Mouse (Mus musculus) mature B cell (primary cell): ENCODE measurements around the gene Sept6.
"Not testable (repeated sequence)": the region's sequence is repeated elsewhere in the genome, so short reads cannot be mapped to it uniquely, and the experiment has no call there.

Experiments
- in situ Hi-C: fragments of 300-500 bp; cut with MboI; formaldehyde crosslinking; loops from 2 replicates; pipeline ENCODE4 v1.14.3; 2019

Sept6 gene

DNA sequence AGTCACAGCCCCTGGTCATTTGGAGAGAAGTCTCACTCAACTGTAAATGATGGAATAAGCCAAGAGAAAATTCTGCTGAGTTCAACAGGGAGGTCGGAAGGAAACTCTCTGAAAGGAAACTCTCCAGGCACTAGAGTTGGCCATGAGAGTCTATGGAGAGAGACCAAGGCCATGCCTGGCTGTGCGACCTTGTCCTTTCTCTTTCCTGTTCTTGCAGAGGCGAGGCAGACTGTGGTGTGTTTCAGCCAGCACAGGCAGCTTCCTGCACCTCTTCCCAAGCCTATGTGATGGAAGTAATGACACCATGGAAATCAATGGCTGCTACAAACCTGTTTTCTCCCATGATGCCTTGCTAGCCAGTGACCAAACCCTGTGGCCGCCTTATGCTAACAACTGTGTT lies 20.4 kb downstream of the Sept6 start:
- in situ Hi-C loops: no loop called here

DNA sequence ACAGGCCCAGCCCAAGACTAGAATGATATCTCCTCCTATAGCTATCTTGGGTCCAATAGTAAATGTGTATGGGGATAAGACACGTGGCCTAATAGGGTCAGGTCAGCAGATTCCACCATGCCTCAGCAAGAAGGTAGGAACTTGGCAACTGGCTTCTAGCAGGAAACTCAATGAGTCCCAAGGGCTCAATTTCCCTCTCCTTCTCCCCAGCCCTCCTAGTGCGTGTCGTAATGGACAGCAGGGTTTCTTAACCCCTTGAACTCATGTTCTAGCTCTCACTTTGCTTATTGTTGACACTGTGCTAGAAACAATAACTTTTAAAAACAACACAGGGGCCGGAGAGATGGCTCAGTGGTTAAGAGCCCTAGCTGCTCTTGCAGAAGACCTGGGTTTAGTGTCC lies 22.1 kb downstream of the Sept6 start:
- in situ Hi-C loops: no loop called here

DNA sequence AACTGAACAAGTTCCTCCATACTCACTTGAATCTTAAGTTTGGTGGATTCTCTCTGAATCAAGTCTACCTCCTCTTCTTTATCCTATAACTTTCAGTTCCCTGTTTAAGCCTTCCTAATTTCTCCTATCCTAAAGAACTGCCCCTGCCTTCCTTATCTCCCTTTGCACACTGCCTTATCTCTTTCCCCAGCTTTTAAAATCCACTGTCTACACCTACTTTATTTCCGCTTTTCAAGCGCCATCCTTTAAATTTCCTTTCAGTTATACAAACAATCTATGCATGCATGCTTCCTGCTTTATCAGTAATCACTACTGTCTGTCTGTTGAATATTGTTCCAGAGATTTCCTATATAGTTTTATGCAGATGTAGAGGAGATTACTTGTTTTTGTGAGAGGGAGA lies 34.9 kb downstream of the Sept6 start:
- in situ Hi-C loops: no loop called here

DNA sequence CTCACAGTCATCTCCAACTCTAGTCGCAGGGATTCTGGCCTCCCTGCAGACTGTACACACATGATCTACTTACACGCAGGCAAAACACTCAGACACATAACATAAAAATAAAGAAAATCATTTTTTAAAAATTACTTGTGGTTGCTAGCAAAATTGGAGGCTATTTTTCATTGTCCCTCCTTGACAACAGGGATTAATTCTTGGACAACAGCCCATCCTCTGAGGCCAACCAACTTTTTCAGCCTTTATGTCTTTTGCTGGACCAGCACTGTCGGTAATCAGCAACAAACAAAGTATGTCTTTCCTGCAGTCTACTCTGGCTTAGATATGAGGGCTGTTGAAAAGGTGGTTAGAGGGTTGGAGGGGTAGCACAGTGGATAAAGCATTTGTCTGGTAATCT lies 50.5 kb downstream of the Sept6 start:
- in situ Hi-C loops: no loop called here

DNA sequence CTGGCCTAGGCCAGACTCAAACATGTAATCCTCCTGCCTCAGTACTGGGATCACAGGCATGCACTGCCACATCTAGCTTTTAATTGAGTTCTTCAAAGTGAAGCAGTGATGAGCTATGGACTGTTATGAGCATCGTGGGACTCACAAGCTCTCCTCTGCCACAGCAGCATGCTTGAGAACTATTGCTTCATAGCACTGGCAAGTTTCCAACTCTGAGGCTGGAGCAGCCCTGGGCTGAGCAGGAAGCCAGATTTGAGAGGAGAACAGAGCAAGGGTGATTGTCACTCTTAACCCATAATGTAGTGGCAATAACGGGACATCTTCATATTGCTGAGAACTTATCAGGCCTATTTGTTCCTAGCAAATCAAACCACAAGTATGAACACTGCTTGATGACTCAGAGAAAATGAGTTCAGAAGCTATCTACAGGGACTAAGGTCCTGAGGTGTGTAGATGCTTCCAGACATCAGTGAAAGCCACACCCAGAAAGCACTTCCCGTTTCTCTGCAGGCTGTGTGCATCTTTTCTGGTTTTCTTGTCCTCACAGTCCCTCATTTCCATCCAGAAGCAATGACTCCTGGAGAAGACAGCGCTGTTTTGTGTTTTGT lies 51.7 kb downstream of the Sept6 start:
- in situ Hi-C loops: no loop called here

DNA sequence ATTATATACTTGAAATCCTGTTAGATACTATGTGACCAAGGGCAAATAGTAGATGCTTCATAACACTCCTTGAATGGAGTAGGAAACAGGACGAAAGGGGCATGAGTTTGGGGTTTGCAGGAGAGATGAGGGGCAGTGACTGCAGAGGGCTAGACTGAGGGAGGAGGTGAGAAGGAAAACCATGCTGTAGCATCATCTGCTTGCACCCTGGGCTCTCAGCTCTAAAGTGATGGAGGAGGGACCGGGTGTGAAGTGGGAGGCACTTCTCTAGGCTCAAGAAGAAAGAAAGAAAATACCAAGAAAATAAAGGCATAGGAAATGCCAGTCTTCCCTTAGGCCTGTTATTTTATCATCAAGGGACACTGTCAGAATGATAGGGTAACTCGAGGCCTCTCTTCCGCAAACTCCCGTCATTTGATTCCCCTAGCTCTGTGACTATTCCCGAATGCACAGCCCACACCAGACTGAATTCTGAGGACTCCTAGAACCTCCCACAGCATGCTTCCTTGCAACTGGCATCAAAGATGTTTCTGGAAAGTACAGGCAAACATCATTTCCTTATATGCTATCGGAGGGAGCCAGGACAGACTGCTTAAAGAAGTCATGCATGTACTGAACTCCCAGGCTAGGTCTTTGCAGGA lies 56.1 kb downstream of the Sept6 start:
- in situ Hi-C loops: no loop called here

DNA sequence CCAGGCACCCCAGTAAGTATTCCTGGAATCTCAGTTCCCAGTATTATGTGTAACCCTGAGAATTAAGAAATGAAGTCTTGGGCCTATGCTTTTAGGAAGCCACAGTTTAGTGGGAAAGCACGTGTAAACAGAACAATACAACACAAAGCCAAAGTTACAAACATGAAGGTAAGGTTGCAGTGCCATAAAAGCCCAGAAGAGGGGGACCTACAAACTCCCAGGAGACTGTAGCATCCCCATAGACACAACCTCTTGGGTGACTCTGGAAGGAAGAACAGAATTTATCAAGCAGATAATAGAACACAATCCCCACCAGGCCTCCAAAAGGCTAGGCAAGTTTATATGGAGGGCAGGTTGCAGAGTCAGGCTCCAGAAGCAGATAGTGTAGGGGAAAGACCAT lies 61.0 kb downstream of the Sept6 start:
- in situ Hi-C loops: no loop called here

DNA sequence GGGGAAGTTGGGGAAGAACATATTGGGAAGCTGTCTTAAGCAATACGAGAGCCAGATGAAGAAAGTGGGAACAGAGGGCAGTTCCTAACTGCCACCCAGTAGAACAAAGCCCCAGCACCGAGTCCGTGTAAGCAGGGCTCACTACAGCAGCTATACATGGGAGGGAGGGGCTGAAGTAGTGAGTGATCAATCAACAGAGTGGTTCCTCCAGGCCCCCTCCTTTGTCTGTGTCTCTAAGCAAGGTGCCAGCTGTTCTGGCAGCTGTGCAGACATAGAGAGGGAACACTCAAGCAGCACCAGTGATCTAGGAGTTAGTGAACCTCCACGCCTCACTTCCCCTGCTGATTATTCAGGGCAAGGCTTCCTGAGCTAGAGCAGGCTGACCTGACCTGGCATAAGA lies 61.9 kb downstream of the Sept6 start:
- in situ Hi-C loops: no loop called here

DNA sequence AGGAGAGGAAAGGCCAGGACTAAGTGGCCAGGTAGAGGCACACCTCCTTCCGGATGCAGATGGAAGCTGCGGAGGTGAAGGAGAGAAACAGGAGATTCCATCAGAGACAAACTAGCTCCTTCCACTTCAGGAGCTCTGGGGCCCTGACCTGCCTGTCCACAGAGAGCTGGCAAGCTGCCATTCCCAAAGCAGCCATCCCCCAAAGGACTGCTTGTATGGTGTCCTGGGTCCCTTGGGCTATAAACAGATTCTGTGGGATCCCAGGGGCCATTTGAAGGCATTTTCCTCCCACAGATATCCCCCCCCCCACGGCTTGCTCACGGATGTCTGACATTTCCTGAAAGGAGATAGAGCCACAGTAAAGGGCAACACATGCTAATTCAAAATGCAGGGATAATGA lies 62.8 kb downstream of the Sept6 start:
- in situ Hi-C loops: no loop called here

DNA sequence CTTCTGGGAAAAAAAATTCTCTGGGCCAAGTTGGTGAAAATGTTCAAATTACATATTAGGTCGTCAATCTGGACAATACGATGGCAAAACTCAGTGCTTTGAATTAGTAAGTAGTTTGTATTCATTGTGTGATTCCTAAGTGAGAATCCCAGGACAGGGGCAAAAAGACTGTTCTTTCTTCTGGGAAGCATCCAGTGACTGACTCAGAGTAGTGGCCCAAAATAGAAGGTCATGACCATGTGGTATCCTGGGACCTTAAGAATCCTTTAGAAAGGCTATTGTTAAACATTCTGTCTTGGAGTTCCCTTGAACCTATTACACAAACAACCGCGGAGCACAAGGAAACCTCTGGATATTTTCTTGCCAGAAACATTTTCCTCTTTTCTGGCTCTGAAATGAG lies 70.2 kb downstream of the Sept6 start:
- in situ Hi-C loops: no loop called here

DNA sequence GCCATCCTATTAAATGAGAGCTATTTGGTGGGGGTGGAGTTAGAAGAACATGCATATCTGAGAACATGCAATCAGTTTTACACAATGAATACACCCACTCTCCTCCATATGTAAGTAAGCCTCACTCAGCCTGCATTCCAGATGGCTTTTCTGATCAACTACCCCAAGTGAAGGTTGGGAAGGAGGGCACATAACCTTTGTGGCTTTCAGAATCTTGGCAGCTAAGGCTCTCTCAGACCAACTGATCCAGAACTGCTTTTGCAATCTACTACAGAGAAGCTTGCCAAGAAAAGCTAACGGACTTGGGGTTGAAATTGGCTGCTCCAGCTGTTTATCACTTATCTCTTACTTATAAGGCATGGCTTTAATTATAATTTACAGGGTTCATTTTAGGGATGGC lies 73.8 kb downstream of the Sept6 start:
- in situ Hi-C loops: no loop called here

DNA sequence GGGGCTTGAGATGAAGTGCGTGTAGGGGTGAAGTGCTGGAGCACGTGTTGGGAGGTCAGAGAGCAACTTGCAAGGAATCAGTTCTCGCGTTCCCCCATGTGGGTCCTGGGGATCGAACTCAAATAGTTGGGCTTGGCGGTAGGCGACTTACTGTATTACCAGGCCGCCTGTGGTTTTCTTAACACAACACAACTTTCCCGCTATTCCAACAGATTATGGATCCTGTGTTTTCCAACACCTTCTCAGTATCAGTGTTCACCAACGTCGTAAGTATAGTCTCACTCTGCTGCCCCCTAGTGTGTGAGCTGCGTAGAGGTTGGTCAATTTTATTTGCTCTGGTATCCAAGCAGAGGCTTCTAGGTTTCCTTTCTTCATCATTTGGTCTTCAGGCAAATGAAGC lies 80.3 kb downstream of the Sept6 start:
- in situ Hi-C loops: no loop called here

DNA sequence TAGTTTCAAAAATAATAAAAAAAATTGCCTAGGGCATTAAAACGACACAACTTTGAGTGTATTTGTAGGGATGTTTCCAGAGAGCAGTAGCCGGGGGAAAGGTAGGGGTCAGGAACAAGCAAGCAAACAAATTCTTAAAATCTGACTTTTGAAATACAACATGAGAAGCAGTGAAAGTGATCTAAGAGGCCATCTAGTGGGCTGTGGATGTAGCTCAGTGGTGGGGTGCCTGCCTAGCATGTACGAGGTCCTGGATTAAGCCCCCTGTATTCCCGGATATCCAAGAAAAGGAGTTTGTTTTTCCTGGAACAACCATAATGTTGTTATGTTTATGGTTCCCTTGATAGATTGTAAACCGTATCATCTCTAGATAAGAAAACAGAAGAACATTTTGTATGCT lies 85.1 kb downstream of the Sept6 start:
- in situ Hi-C loops: loop anchor here (10.0 kb wide), 1 partner anchor 72 kb away; no protein-coding TSS in a partner anchor

DNA sequence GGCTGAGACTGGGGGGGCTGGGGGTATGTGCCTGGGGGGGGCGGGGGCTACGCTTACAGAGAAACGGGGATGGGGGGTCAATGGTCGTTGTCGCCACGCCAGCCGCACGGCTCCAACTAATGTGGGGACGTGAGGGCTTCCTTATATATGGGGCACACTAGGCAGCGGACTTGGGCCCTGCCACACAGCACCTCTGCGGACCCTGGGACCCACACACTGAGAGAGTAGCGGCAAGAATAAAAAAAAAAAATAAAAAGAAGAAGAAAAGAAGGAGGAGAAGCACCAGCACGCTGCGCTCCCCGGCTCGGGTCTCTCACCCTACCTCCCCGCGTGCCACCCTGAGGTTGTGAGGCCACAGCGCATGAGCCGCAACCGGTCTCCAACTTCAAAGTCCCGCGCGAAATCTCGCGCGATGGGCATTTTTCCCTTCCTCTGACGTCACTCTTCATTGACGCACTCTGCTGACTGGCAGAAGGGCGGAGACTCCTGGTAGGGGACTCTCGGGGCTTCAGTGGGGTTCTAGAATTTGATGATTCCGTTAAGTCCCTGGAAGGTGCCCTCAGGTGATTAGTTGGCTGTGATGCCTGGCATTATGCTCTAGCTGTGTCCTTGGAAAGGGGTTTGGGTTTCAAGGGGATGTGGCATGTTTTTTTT lies 88.4 kb downstream of the Sept6 start:
- in situ Hi-C loops: loop anchor here (10.0 kb wide), 1 partner anchor 68 kb away; no protein-coding TSS in a partner anchor

DNA sequence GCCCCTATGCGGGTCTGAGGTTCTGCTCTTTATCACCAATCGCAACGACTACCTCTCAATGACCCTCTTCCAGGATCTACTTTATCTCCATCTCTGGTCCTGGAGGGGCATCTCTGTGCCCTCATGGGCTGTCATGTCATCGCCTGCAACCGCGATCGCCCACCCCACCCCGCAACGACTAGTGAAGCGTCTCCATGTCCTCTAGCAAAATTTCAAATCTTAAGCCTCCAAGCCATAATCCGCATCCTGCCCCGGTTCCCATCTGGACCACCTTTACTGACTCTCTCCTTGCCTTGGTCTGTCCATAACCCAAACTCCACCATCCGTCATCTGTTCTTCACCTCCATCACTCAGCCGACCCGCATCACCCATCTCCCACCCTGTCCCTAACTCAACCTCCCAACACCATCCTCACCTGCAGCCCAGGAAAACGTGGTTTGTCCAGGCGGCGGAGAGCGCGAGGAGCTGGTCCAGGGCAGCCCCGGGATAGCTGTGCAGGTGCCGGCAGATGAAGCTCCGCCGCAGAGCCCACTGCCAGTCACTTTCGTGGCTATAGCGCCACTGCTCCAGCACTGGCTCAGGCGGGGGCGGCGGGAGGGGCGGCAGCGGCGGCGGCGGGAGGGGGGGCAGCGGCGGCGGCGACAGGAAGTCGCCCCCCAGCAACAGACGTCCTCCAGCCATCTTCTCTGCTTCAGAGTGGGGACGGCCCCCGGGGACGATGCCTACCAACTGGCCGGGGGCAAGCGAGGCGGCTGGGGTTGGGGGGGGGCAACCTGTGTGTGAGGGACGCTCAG lies 89.1 kb downstream of the Sept6 start, which contains the start of gene Nkrf:
Nkrf (minus strand) TSS at position 579 of the 794 bp plus-strand sequence.
- in situ Hi-C loops: loop anchor here (10.0 kb wide), 1 partner anchor 68 kb away; no protein-coding TSS in a partner anchor

DNA sequence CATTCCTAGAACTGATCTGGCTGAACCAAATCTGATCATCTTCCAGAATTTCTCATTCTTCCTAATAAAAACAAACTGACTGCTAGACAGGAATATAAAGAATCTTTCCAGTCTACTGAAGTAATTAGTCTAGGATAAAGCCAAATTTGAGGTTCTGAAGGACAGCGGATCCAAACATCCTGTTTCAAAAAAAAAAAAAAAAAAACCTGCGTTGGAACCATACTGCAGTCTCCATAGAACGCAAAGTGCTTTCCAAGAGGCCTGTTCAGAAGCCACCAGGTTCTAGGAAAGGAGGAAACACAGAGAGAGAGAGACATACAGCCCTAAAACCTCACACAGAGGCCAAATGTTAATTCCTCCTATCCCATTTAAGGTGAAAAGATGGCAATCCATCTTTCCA lies 89.9 kb downstream of the Sept6 start:
- in situ Hi-C loops: loop anchor here (10.0 kb wide), 1 partner anchor 67 kb away; no protein-coding TSS in a partner anchor

DNA sequence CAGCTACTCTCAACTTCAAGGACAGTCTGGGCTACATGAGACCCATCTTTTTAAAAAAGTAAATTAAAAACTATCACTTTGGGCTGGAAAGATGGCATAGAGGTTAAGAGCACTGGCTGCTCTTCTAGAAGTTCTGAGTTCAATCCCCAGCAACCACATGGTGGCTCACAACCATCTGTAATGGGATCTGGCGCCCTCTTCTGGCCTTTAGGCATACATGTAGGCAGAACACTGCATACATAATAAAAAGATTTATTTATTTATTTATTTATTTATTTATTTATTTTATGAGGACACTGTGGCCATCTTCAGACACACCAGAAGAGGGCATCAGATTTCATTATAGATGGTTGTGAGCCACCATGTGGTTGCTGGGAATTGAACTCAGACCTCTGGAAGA lies 92.7 kb downstream of the Sept6 start:
- in situ Hi-C loops: not testable (repeated sequence)

DNA sequence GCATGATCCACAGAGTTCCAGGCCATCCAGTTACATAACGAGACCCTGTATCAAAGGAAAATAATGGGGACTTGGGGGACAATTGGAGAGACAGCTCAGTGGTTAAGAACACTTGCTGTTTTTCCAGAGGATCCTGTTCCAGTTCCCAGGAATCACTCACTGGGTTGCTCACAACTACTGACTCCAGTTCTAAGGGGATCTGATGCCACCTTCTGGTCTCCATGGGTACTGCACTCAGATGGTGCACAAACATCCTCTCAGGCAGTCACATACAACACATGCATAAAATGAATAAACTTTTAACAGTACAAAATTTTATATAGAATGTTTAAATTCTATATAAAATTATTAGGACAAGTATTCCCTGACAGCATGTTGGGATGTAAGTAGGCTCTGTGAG lies 106.9 kb downstream of the Sept6 start:
- in situ Hi-C loops: no loop called here

DNA sequence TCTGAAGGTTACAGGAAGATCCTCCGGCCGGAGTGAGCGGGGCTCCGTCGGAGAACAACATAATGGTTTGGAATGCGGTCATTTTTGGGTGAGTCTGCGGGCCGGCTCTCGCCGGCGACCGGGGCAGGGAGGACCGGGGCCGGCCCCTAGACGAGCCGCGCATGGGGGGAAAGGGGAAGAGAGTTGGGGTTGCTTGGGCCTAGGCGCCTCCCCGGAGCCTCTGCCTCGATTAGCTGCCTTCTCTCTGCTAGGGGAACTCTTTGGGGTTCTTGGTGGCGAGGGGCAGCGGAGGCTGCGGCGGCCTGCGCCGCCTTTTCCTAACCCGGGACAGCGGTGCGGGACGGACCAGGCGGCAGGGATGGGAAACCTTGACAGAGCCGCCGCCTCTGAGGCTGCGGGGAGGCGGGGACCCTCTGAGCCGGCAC lies 116.9 kb downstream of the Sept6 start:
- in situ Hi-C loops: no loop called here

DNA sequence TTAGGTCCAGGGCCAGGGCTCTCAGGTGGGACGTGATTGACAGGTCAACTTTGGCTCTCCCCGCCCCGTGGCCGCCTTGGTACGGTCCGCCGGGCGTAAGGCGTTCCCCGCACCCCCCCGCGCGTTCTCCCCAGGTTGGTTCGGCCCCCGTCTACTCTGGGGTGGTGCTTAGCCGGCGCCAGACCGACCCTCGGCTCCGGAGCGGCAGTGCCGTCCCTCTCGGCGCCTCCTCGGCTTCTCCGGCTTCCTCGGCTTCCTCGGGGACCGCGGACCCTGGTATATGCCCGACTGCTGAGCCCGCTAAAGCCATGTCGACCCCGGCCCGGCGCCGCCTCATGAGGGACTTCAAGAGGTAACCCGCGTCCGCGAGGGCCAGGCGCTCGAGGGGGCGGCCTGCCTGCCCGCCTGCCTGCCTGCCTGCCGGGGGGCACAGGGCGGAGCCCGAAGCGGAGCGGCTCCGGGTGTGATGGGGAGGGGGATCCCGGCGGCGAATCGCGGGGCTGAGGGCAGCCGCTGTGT lies 117.4 kb downstream of the Sept6 start:
- in situ Hi-C loops: no loop called here

DNA sequence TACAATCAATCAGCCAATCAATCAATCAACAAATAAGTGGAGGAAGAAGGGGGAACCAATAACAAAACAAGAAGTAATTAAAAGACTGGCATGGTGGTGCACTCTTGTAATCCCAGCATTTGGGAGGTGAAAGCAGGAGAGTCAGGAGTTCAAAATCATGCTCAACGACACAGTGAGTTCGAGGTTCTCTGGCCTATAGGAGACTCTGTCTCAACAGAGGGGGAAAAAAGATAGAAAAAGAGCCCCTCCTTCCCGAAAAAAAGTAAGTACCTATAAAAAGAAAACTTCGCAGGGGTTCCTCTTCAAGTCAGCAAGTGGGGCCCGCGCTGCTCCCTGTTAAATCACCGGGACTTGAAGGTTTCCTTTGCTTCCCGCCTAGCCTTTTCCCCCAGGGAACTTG lies 117.8 kb downstream of the Sept6 start, which contains the start of the genes Ube2a and C330007P06Rik:
Ube2a (plus strand) TSS at position 136 of the 400 bp plus-strand sequence.
C330007P06Rik (minus strand) TSS at position 347 of the 400 bp plus-strand sequence.
- in situ Hi-C loops: no loop called here

DNA sequence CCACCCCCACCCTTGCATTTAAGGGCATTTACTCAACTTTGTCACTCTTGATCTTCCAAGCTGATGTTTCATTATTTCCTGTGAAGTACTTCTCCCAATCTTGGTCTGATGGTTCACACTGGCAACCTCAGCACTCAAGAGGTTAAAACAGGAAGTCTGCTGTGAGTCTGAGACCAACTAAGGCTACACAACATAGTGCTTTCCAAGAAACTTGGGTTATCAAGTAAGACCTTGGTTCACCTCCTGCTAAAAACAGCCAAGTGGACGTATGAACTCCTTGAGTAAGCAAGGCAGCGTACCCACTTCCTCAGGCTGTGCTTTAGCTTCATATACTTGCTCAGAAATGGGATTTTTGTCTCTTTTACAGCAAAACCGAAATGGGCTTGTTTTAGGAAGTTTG lies 121.2 kb downstream of the Sept6 start:
- in situ Hi-C loops: no loop called here
